Mouse (Mus musculus) embryonic facial prominence, embryonic 11.5 days (tissue): ENCODE results near the gene Rcn1. TPM values are rescaled to one million over a fixed set of nuclear protein-coding genes. Genes with fewer than 3 reads are reported as not detected.
A peak's percentile ranks its signal among the peaks of the same experiment; 100 is the strongest.

Experiments used
- ATAC-seq: fragments of 200-750 bp; cut with Nextera tagmentation; replicated peaks from 2 replicates; pipeline ENCODE4 v1.8.0; 2017; ENCODE audit warnings: low read depth; ENCODE audit not compliant: insufficient number of reproducible peaks, low FRiP score, low TSS enrichment
- DNase-seq: peaks from one replicate; pipeline ENCODE4 v3.0.0-alpha.2; 2015; ENCODE audit warnings: low spot score
- H3K27ac ChIP-seq: fragments of 300-500 bp; sonication (generic); replicated peaks from 2 replicates; pipeline ENCODE4 v1.5.1; 2014; ENCODE audit warnings: mild to moderate bottlenecking, low read depth, low read length, control low read depth
- H3K27me3 ChIP-seq: fragments of 300-500 bp; sonication (generic); 2 replicates; pipeline ENCODE4 v1.6.1; 2014; ENCODE audit warnings: mild to moderate bottlenecking, low read length, moderate library complexity, mixed read lengths; ENCODE audit not compliant: control insufficient read depth, insufficient read depth
- H3K36me3 ChIP-seq: fragments of 300-500 bp; sonication (generic); replicated peaks from 2 replicates; pipeline ENCODE4 v1.6.1; 2014; ENCODE audit warnings: low read depth, mild to moderate bottlenecking, low read length, moderate library complexity, mixed read lengths; ENCODE audit not compliant: control insufficient read depth, insufficient read depth
- H3K4me1 ChIP-seq: fragments of 300-500 bp; sonication (generic); 2 replicates; pipeline ENCODE4 v1.6.1; 2014; ENCODE audit warnings: low read length, mixed read lengths; ENCODE audit not compliant: control insufficient read depth, insufficient read depth
- H3K4me2 ChIP-seq: fragments of 300-500 bp; sonication (generic); 2 replicates; pipeline ENCODE4 v1.6.1; 2014; ENCODE audit warnings: low read depth, mild to moderate bottlenecking, control low read depth, low read length, moderate library complexity
- H3K4me3 ChIP-seq: fragments of 300-500 bp; sonication (generic); 2 replicates; pipeline ENCODE4 v1.5.1; 2014; ENCODE audit warnings: low read depth, low read length, control low read depth
- H3K9ac ChIP-seq: fragments of 300-500 bp; sonication (generic); replicated peaks from 2 replicates; pipeline ENCODE4 v1.6.1; 2014; ENCODE audit warnings: mild to moderate bottlenecking, control low read depth, low read length
- H3K9me3 ChIP-seq: fragments of 300-500 bp; sonication (generic); replicated peaks from 2 replicates; pipeline ENCODE4 v1.6.1; 2016; ENCODE audit warnings: mild to moderate bottlenecking, low read length, inconsistent platforms, mixed read lengths; ENCODE audit not compliant: control insufficient read depth
- WGBS: fragments of 180-500 bp; shearing (Covaris S2); extraction: QIAGEN DNeasy Blood & Tissue Kit; methylation state at CpG from one replicate; pipeline ENCODE4 v1.1.7; 2014; 5-methylcytosine and 5-hydroxymethylcytosine counted together
- polyA plus RNA-seq: library from polyadenylated mRNA; unstranded; fragments of >200 nt; fragmentation: Nextera tagmentation; extraction: Ambion mirVana; gene quantifications from 2 replicates; pipeline ENCODE4 v1.2.1, GENCODE M21; 2014

Rcn1 gene
- polyA plus RNA-seq, 1 experiment from 2014 or later, result 151 TPM

DNA sequence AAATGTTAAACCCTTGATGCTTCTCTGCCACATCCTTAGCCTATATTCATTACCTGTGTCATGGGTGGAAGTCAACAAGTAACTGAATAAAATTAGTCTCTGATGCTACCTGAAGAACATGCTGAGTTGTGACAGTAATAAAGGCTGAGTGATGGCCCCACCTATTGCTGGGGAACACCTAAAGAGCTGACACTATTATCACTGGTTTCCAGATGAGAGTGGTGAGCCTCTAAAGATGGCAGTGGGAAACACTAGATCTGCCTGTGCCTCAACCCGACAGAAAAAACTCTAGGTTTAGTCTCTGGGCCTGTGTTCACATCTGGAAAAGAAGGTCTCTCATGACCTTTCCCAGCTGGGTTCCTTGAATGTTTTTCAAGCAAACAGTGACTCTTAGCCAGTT, 19.4 kb downstream of the Rcn1 start:
- DNase-seq (no peak), ATAC-seq (no peak)
- Histone ChIP-seq H3K36me3 (no peaks in the 10 kb centered on the region; the same call in 1 of the 2 replicates), H3K4me2 (no peak overlapping the region), H3K9ac (no peak overlapping the region), H3K4me3 (no peak overlapping the region), H3K9me3 (no peaks in the 10 kb centered on the region), H3K4me1 (no peaks in the 10 kb centered on the region), H3K27ac (no peak overlapping the region), H3K27me3 (no peaks in the 10 kb centered on the region)
- 55% methylated on average over 1 of the region's 1 CpGs for WGBS

DNA sequence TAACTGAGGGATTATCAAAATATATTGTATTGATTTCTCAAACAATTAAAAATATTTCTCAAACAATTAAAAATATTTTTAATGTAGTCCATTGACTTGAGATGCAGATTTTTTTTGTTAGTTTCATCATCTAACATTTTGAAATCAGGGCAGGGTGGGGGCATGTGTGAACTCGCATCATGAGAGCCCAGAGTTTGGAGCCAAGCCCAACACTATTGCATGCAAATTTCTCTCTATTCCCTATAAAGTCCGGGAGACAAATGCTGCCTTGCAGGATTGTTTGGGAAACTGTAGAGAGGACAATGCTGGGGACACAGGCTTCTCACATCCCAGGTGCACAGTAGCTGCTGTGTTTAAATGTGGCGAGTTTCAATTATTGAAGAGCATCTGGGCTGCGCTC, 23.4 kb downstream of the Rcn1 start:
- ATAC-seq (no peak), DNase-seq (no peak)
- Histone ChIP-seq H3K27ac (no peak overlapping the region), H3K4me2 (no peak overlapping the region), H3K9me3 (no peaks in the 10 kb centered on the region), H3K4me1 (no peaks in the 10 kb centered on the region), H3K9ac (no peak overlapping the region), H3K36me3 (no peaks in the 10 kb centered on the region), H3K27me3 (no peaks in the 10 kb centered on the region), H3K4me3 (no peak overlapping the region)
- 81% methylated on average over 4 of the region's 4 CpGs for WGBS

DNA sequence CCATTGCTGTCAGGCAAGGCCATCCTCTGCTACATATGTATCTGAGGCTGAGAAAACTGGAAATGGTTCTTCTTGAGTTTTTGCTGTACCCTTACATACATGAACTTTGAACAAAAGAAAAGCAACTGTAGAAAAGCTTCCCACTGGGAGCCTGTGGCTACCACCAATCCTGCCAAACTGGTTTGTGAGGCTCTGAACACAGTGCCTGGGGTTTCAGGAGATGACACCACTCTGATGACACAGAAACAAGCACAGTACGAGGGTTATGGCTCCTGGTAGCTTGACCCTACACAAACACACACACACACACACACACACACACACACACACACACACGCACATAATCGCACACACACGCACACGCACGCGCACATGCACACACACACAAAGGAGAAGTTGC, 23.9 kb downstream of the Rcn1 start:
- Histone ChIP-seq H3K27ac (no peak overlapping the region), H3K4me3 (no peak overlapping the region), H3K4me1 (no peaks in the 10 kb centered on the region), H3K4me2 (no peak overlapping the region), H3K9ac (no peak overlapping the region), H3K36me3 (no peaks in the 10 kb centered on the region), H3K27me3 (no peaks in the 10 kb centered on the region), H3K9me3 (no peaks in the 10 kb centered on the region)
- 87% methylated on average over 7 of the region's 7 CpGs for WGBS
- peak; percentile 18 for DNase-seq
- no peak for ATAC-seq

DNA sequence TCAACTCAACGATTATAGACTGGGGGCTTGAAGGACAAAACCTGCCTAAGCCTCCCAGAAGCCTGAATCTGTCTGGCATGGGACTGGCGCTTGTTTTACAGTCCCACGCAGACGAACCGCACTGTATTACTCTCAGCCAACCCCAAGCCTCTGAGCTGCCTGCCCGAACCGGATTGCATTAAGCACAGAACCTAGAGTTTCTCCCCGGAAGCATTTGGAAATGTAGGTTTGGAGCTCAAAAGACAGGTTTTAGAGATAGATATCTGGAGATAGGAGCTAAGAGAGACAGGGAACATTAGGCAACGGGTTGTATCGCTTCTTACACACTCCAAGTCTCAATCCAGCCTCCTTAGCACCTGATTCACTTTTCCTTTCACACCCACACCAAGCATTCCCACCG, 25.5 kb downstream of the Rcn1 start:
- no peaks in the 10 kb centered on the region for H3K9me3 ChIP-seq
- H3K9ac ChIP-seq, result no peak overlapping the region
- no peak overlapping the region for H3K27ac ChIP-seq
- whole genome bisulfite sequencing, result 89% methylated on average over 11 of the region's 11 CpGs
- H3K4me3 ChIP-seq, result no peak overlapping the region
- no peaks in the 10 kb centered on the region for H3K27me3 ChIP-seq
- H3K4me2 ChIP-seq, result no peak overlapping the region
- H3K36me3 ChIP-seq, result no peaks in the 10 kb centered on the region
- no peak for ATAC-seq
- DNase-seq, result no peak
- no peaks in the 10 kb centered on the region for H3K4me1 ChIP-seq

DNA sequence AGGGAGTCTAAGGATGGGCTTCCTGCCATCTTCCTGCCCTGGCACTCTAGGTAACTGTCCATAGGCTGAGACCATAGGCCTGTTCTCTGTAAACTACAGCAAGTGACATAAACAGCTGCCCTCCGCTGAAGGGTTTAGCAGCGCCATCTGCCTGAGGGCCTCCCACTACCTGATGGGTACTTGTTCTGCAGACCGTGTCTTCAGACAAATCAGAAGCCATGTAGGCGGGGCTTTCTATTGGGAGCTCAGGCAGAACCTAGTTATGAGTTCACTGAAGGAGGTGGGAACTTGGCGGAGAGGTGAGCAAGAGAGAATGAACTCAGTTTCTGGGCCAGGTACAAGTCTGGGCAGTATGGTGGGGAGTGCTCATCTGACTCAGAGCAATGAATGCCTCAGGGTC, 26.4 kb downstream of the Rcn1 start:
- Histone ChIP-seq H3K4me3 (no peak overlapping the region), H3K36me3 (no peaks in the 10 kb centered on the region), H3K4me1 (no peaks in the 10 kb centered on the region), H3K27ac (no peak overlapping the region), H3K27me3 (no peaks in the 10 kb centered on the region), H3K9me3 (no peaks in the 10 kb centered on the region), H3K9ac (no peak overlapping the region), H3K4me2 (no peak overlapping the region)
- DNase-seq, result no peak
- 80% methylated on average over 5 of the region's 5 CpGs for WGBS
- ATAC-seq, result 0 out of 2 replicates have a peak, but pooled peaks have one; percentile 8

DNA sequence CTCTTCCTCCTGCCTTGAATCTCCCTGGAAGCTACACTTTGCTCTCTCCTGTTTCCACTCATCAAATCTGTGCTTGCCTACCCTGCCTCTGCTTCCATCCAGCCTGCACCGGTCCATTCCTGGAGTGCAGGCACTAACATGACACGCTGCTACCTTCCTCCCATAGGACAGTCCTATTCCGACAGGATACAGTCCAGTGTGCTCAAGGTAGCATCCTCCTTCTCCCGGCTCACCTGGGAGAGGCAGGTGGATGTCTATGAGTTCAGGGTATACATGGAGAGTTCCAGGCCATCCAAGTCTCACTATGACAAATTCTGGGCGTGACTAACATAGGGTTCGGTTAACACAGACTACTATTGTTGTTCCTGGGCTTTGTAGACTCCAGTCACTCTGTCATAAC, 27.0 kb downstream of the Rcn1 start:
- WGBS, result 87% methylated on average over 6 of the region's 6 CpGs
- no peak; the same call in 1 of the 2 replicates for ATAC-seq
- no peak overlapping the region for H3K4me3 ChIP-seq

DNA sequence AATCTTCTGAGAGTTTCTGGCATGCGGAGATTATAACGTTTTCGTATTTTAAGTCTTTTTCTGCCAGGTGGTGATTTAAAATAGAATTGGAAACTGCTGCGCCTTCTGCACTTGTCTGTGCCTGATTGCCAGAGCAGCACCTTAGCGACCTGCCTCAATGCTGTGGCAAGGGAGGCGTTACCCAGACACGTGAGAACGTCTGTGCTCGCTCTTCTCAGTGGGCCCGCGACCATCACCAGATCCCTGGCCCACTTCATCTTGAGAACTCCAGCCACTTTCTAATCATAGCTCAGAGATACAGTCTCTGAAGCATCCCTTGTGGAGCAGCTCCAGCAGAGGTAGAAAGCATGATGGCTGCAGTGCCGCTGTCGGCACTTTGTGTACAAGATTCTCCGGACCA, 28.4 kb downstream of the Rcn1 start:
- H3K9me3 ChIP-seq, result no peaks in the 10 kb centered on the region
- H3K27me3 ChIP-seq, result no peaks in the 10 kb centered on the region
- DNase-seq (no peak), ATAC-seq (no peak)
- 35% methylated on average over 14 of the region's 14 CpGs for WGBS
- H3K4me3 ChIP-seq, result no peak overlapping the region
- no peaks in the 10 kb centered on the region for H3K4me1 ChIP-seq
- H3K4me2 ChIP-seq, result peak overlapping the region; percentile 27
- H3K27ac ChIP-seq, result no peak overlapping the region
- peak overlapping the region; percentile 22; the same call in 1 of the 2 replicates for H3K9ac ChIP-seq
- H3K36me3 ChIP-seq, result no peaks in the 10 kb centered on the region

More for the DNA sequence above, 27.0 kb downstream of the Rcn1 start:
- H3K4me2 ChIP-seq, result no peak overlapping the region
- H3K27ac ChIP-seq, result no peak overlapping the region
- H3K27me3 ChIP-seq, result no peaks in the 10 kb centered on the region
- H3K4me1 ChIP-seq, result no peaks in the 10 kb centered on the region
- no peaks in the 10 kb centered on the region for H3K9me3 ChIP-seq
- no peaks in the 10 kb centered on the region for H3K36me3 ChIP-seq
- H3K9ac ChIP-seq, result no peak overlapping the region
- DNase-seq, result no peak

DNA sequence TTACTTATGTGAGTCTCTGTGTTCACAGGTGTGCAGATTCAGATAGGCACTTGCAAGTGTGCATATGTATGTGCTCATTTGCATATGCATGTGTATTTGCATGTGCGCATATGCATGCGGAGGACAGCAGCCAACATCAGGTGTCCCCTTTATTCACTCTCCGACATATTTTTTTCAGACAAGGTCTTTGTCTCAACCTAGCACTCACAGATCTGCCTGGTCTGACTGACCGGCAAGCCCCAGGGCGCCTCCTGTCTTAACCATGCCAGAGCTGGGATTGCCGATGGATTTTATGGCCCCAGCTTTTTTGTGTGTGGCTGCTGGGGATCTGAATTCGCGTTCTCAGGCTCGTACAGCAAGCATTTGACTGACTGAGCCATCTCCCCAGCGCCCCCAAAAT, 28.9 kb downstream of the Rcn1 start:
- H3K4me2 ChIP-seq, result peak overlapping the region; percentile 27
- WGBS, result 11% methylated on average over 10 of the region's 10 CpGs
- no peak overlapping the region for H3K27ac ChIP-seq
- no peak for ATAC-seq
- peak; percentile 9 for DNase-seq
- no peak overlapping the region for H3K4me3 ChIP-seq
- H3K4me1 ChIP-seq, result no peaks in the 10 kb centered on the region
- H3K27me3 ChIP-seq, result no peaks in the 10 kb centered on the region
- H3K9me3 ChIP-seq, result no peaks in the 10 kb centered on the region
- no peaks in the 10 kb centered on the region for H3K36me3 ChIP-seq
- peak overlapping the region; percentile 22; the same call in 1 of the 2 replicates for H3K9ac ChIP-seq
